Mouse (Mus musculus) mature B cell (primary cell): ENCODE data around the gene Mthfd2l.

ENCODE experiments used
- in situ Hi-C: fragments of 300-500 bp; cut with MboI; formaldehyde crosslinking; loops from 2 replicates; pipeline ENCODE4 v1.14.3; 2019

Mthfd2l gene

DNA sequence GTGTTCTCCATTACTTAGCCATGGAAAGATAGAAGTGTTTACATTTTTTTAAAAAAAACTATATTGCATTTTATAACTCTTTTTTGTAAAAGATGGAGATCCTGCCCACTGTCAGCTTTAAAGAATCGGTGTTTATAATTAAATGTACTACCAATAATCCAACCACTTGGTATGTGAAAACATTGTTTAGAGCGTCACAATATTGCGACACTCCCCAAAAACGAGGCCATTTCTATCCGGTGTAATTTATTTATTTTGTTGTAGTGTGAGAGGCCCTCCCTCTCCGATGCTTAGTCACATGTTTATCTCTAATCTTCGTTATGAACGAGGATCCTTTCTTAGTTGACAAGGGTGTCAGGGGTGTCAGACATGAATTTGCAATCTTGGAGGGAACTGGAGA, 117.5 kb downstream of the Mthfd2l start:
- in situ Hi-C loops: no loop called here
